Mouse (Mus musculus): ENCODE measurements around the gene Slc30a1. TPM values are rescaled to one million over a fixed set of nuclear protein-coding genes. Genes with fewer than 3 reads are reported as not detected.

Gene Slc30a1
- total and polyA plus RNA-seq, 2 experiments = 11.3 to 22.6 TPM

GRCm38 (mm10) chr1:191905637-191906533, 682 bp upstream of the Slc30a1 start:
- Histone ChIP-seq H3K9ac (ENCODE audit: low read depth, low read length) (peak overlapping the region; percentile 94), H3K4me3 (ENCODE audit: insufficient read depth, low read depth, low read length) (peak overlapping the region; percentile 84), H3K36me3 (ENCODE audit: control insufficient read depth, insufficient read depth, low read length) (peaks cover 9% of the 10 kb centered on the region), H3K27me3 (ENCODE audit: control insufficient read depth, insufficient read depth, low read length) (no peaks in the 10 kb centered on the region), H3K27ac (replicated peaks; ENCODE audit: insufficient read depth, low read depth, low read length) (peak overlapping the region; percentile 63), H3K4me1 (ENCODE audit: control insufficient read depth, insufficient read depth, low read length) (peaks cover 18% of the 10 kb centered on the region), H3K79me2 (ENCODE audit: control insufficient read depth, insufficient read depth, low read length) (peaks cover 28% of the 10 kb centered on the region; the same call in 1 of the 2 replicates)
- no peak for TF ChIP-seq POLR2A (IDR thresholded peaks at IDR 0.05; ENCODE audit: extremely low read depth, insufficient read depth, low read length)
- peak; percentile 55 for DNase-seq (ENCODE audit: extremely low read depth, low read depth, low spot score)
- WGBS = 6% methylated on average over 58 of the region's 58 CpGs

DNA sequence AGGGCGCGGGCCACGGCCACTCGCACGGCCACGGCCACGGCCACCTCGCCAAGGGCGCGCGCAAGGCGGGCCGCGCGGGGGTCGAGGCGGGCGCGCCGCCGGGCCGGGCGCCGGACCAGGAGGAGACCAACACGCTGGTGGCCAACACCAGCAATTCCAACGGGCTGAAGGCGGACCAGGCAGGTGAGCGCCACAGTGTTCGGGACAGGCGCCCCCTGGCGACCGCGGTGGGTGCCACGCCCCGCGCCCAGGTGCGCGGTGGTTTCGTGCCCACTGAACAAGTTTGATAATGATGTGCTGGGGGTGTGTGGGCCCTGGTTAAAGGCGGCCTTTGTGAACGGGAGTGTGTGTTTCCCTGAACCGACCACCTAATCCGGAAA, 854 bp downstream of the Slc30a1 start:
- Histone ChIP-seq H3K36me3 (ENCODE audit: control insufficient read depth, insufficient read depth, low read length) (peaks cover 9% of the 10 kb centered on the region), H3K79me2 (ENCODE audit: control insufficient read depth, insufficient read depth, low read length) (peaks cover 28% of the 10 kb centered on the region; the same call in 1 of the 2 replicates), H3K4me3 (ENCODE audit: insufficient read depth, low read depth, low read length) (peak overlapping the region; percentile 96), H3K27ac (replicated peaks; ENCODE audit: insufficient read depth, low read depth, low read length) (peak overlapping the region; percentile 87), H3K27me3 (ENCODE audit: control insufficient read depth, insufficient read depth, low read length) (no peaks in the 10 kb centered on the region), H3K4me1 (ENCODE audit: control insufficient read depth, insufficient read depth, low read length) (peaks cover 22% of the 10 kb centered on the region), H3K9ac (ENCODE audit: low read depth, low read length) (peak overlapping the region; percentile 97)
- WGBS = 1% methylated on average over 43 of the region's 43 CpGs
- TF ChIP-seq CTCF (IDR thresholded peaks at IDR 0.05; ENCODE audit: low read depth, low read length) (peak; percentile 88), POLR2A (IDR thresholded peaks at IDR 0.05; ENCODE audit: extremely low read depth, insufficient read depth, low read length) (no peak)
- DNase-seq (ENCODE audit: extremely low read depth, low read depth, low spot score) = peak; percentile 56

DNA sequence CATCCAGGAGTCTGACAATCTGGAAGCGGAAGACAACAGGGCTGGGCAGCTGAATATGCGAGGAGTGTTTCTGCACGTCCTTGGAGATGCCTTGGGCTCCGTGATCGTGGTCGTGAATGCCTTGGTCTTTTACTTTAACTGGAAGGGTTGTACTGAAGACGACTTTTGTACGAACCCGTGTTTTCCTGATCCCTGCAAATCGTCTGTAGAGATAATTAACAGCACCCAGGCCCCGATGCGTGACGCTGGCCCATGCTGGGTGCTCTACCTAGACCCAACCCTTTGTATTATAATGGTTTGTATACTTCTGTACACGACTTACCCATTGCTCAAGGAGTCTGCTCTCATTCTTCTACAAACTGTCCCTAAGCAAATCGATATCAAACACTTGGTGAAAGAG, 2.3 kb downstream of the Slc30a1 start:
- Histone ChIP-seq H3K4me3 (ENCODE audit: insufficient read depth, low read depth, low read length) (no peak overlapping the region), H3K9ac (ENCODE audit: low read depth, low read length) (no peak overlapping the region)

GRCm38 (mm10) chr1:191909316-191909715, 2.7 kb downstream of the Slc30a1 start:
- TF ChIP-seq POLR2A (IDR thresholded peaks at IDR 0.05; ENCODE audit: extremely low read depth, insufficient read depth, low read length) (no peak), CTCF (IDR thresholded peaks at IDR 0.05; ENCODE audit: low read depth, low read length) (no peak)
- no peak overlapping the region for H3K27ac ChIP-seq (replicated peaks; ENCODE audit: insufficient read depth, low read depth, low read length)

More for the DNA sequence above, 2.3 kb downstream of the Slc30a1 start:
- Histone ChIP-seq H3K4me1 (ENCODE audit: control insufficient read depth, insufficient read depth, low read length) (peaks cover 24% of the 10 kb centered on the region), H3K27ac (replicated peaks; ENCODE audit: insufficient read depth, low read depth, low read length) (no peak overlapping the region), H3K79me2 (ENCODE audit: control insufficient read depth, insufficient read depth, low read length) (peaks cover 28% of the 10 kb centered on the region; the same call in 1 of the 2 replicates), H3K36me3 (ENCODE audit: control insufficient read depth, insufficient read depth, low read length) (peaks cover 9% of the 10 kb centered on the region), H3K27me3 (ENCODE audit: control insufficient read depth, insufficient read depth, low read length) (no peaks in the 10 kb centered on the region)
- no peak for DNase-seq (ENCODE audit: extremely low read depth, low read depth, low spot score)
- 88% methylated on average over 15 of the region's 15 CpGs for WGBS
- TF ChIP-seq CTCF (IDR thresholded peaks at IDR 0.05; ENCODE audit: low read depth, low read length) (no peak), POLR2A (IDR thresholded peaks at IDR 0.05; ENCODE audit: extremely low read depth, insufficient read depth, low read length) (no peak)

DNA sequence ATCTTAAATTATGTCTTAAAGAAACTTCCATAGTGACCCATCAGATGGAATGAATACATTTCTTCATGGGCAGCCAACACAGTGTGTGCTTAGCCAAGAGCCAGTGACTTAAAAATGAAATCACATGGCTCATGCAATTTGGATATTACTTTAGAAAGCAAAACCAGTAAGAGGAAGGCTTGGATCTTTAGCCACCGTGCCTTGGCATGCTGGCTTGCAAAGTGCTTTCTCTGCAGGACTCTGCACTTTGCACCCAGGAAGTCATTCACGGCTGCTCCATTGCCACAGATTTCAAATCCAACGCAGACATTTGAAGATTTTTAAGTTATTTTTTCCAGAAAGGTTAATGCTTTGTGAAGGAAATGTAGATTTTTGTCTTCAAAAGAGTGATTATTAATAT, 4.1 kb downstream of the Slc30a1 start:
- H3K4me3 ChIP-seq (ENCODE audit: insufficient read depth, low read depth, low read length) = no peak overlapping the region; the same call in 1 of the 2 replicates
- no peaks in the 10 kb centered on the region for H3K27me3 ChIP-seq (ENCODE audit: control insufficient read depth, insufficient read depth, low read length)
- TF ChIP-seq CTCF (IDR thresholded peaks at IDR 0.05; ENCODE audit: low read depth, low read length) (no peak), POLR2A (IDR thresholded peaks at IDR 0.05; ENCODE audit: extremely low read depth, insufficient read depth, low read length) (no peak)
- peaks cover 24% of the 10 kb centered on the region for H3K4me1 ChIP-seq (ENCODE audit: control insufficient read depth, insufficient read depth, low read length)
- peaks cover 9% of the 10 kb centered on the region for H3K36me3 ChIP-seq (ENCODE audit: control insufficient read depth, insufficient read depth, low read length)
- peaks cover 28% of the 10 kb centered on the region; the same call in 1 of the 2 replicates for H3K79me2 ChIP-seq (ENCODE audit: control insufficient read depth, insufficient read depth, low read length)
- no peak overlapping the region for H3K9ac ChIP-seq (ENCODE audit: low read depth, low read length)
- DNase-seq (ENCODE audit: extremely low read depth, low read depth, low spot score) = peak; percentile 92
- 5% methylated on average over 3 of the region's 3 CpGs for WGBS
- H3K27ac ChIP-seq (replicated peaks; ENCODE audit: insufficient read depth, low read depth, low read length) = no peak overlapping the region

More at GRCm38 (mm10) chr1:191909316-191909715, 2.7 kb downstream of the Slc30a1 start:
- H3K9ac ChIP-seq (ENCODE audit: low read depth, low read length) = no peak overlapping the region
- peaks cover 28% of the 10 kb centered on the region; the same call in 1 of the 2 replicates for H3K79me2 ChIP-seq (ENCODE audit: control insufficient read depth, insufficient read depth, low read length)
- DNase-seq (ENCODE audit: extremely low read depth, low read depth, low spot score) = no peak
- H3K4me1 ChIP-seq (ENCODE audit: control insufficient read depth, insufficient read depth, low read length) = peaks cover 24% of the 10 kb centered on the region
- peaks cover 9% of the 10 kb centered on the region for H3K36me3 ChIP-seq (ENCODE audit: control insufficient read depth, insufficient read depth, low read length)
- no peaks in the 10 kb centered on the region for H3K27me3 ChIP-seq (ENCODE audit: control insufficient read depth, insufficient read depth, low read length)
- H3K4me3 ChIP-seq (ENCODE audit: insufficient read depth, low read depth, low read length) = no peak overlapping the region
- 89% methylated on average over 14 of the region's 14 CpGs for WGBS
